Mouse (Mus musculus): Measurements from ENCODE around the gene Zfp472.

DNA sequence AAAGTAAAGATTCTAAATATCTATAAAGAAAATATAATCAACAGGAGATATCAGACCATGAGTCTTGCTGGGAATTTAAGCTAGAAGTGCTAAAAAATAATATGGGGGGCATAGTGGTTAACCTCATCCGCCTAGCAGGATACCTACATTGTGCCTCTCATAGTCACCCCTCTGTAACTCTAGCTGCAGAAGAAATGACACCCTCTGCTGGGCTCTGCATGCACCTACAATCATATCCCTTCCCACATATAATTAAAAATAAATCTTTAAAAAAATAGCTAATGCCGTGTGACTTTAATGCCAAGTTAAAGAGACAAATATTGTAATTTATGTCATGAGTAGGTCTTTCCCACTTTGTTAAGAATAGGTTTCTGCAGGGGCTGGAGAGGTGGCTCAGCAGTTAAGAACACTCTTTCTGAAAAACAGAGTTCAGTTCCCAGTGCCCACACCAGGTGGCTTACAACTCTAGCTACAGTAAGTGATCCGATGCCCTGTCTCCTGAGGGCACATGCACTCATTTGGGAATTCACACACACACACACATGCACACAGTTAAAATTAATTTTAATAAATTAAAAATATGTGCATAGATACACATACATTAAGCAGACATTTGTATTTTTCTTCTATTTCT lies 21.1 kb upstream of the Zfp472 start:
- TF ChIP-seq CTCF (IDR thresholded peaks at IDR 0.05; ENCODE audit: control insufficient read depth, insufficient read depth, insufficient replicate concordance, low read depth, low read length) (no peak), POLR2A (IDR thresholded peaks at IDR 0.05; ENCODE audit: control insufficient read depth, low read depth, low read length) (no peak)
